Mouse (Mus musculus): Measurements from ENCODE around the gene Tas2r102. TPM values are rescaled to one million over a fixed set of nuclear protein-coding genes. Genes with fewer than 3 reads are reported as not detected.

Tas2r102 gene
- polyA plus RNA-seq (2016; fragmentation: Nextera tagmentation; extraction: Ambion mirVana) = not detected in 2 replicates

GRCm38 (mm10) chr6:132761831-132762230 lies at the start of gene Tas2r102:
Tas2r102 (plus strand) TSS chr6:132762131.
- H3K9ac ChIP-seq (replicated peaks) = no peak within 1 kb of the TSS
- no peak for ATAC-seq (ENCODE audit: low FRiP score, low read depth)
- H3K4me3 ChIP-seq = no peak within 1 kb of the TSS
- no peaks in the 10 kb centered on the region for H3K27me3 ChIP-seq
- no peaks in the 10 kb centered on the region for H3K36me3 ChIP-seq
- WGBS = 95% methylated on average over 2 of the region's 2 CpGs
- no peak within 1 kb of the TSS for H3K4me2 ChIP-seq (replicated peaks)
- no peaks in the 10 kb centered on the region for H3K9me3 ChIP-seq
- H3K27ac ChIP-seq (replicated peaks) = no peak within 1 kb of the TSS
- H3K4me1 ChIP-seq = no peaks in the 10 kb centered on the region

DNA sequence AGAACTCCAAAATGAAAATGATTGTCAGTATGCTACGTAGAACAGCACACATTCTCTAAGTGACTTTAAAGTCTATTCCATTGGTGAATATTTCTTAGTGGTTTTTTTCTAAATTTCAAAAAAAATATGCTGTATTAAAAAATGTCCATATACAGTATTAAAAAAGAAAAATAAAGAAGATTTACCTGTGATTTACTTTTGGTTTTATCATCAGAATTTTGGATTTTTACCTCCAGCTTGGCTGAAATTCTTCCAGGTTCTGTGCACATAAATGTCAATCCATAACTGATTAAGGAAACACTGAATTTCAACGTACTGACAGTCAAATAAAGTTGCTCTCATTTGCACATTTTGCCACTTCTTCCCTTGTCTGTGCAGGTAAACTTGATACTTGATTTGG lies 24.0 kb upstream of the Tas2r102 start, which contains the start of gene Tas2r115:
TSS of gene Tas2r115 (minus strand) at position 101 of the 400 bp plus-strand sequence.
- H3K9me3 ChIP-seq = no peaks in the 10 kb centered on the region
- no peaks in the 10 kb centered on the region for H3K4me1 ChIP-seq
- H3K36me3 ChIP-seq = no peaks in the 10 kb centered on the region
- ATAC-seq (ENCODE audit: low FRiP score, low read depth) = no peak
- H3K4me3 ChIP-seq = no peak within 1 kb of the TSS
- 76% methylated on average over 2 of the region's 2 CpGs for whole genome bisulfite sequencing
- H3K4me2 ChIP-seq (replicated peaks) = no peak within 1 kb of the TSS
- H3K9ac ChIP-seq (replicated peaks) = no peak within 1 kb of the TSS
- no peak within 1 kb of the TSS for H3K27ac ChIP-seq (replicated peaks)
- H3K27me3 ChIP-seq = no peaks in the 10 kb centered on the region

DNA sequence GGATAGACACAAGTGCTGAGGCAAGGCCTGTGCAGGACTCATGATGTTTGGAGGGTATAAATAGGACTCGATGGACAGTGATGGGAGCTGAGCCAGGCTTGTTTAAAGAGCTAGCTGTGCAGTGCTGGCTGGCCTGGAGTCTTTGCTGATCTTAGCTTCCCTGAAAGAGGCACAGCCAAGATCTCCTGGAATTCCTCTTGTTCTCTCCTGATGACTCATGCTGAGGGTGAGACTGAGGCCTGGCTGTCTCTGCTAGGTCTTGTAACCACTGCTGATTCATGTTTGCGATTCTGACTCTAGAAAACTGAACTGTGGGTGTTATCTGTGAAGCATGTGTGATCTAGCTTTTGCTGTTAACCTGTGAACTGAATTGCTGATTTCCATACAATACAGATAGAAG lies 11.7 kb upstream of the Tas2r102 start:
- Histone ChIP-seq H3K4me2 (replicated peaks) (no peak overlapping the region), H3K9me3 (no peaks in the 10 kb centered on the region), H3K4me3 (no peak overlapping the region), H3K9ac (replicated peaks) (no peak overlapping the region), H3K27ac (replicated peaks) (no peak overlapping the region), H3K4me1 (no peaks in the 10 kb centered on the region), H3K36me3 (no peaks in the 10 kb centered on the region), H3K27me3 (no peaks in the 10 kb centered on the region)
- 83% methylated on average over 2 of the region's 2 CpGs for WGBS
- ATAC-seq (ENCODE audit: low FRiP score, low read depth) = no peak

DNA sequence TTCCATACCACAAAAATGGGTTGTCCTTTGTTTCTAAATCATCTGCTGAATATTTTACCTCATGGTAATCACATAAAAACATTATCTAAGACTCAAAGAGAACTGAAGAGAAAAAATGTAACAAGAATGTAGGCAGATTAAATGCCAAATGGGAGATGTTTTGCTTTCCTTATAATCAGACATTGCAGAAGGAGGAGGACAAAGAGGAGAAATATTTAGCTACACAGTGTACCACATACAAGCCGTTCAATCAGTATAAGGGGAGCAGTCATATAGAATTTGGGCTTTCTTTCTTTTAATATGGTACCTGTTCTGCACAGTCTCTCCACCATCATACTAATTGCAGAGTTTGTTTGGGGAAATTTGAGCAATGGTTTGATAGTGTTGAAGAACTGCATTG lies 7.5 kb upstream of the Tas2r102 start, which contains the start of gene Tas2r124:
TSS of gene Tas2r124 (plus strand) at position 301 of the 400 bp plus-strand sequence.
- Histone ChIP-seq H3K9ac (replicated peaks) (no peak within 1 kb of the TSS), H3K4me3 (no peak within 1 kb of the TSS), H3K4me1 (no peaks in the 10 kb centered on the region), H3K27ac (replicated peaks) (no peak within 1 kb of the TSS), H3K4me2 (replicated peaks) (no peak within 1 kb of the TSS), H3K36me3 (no peaks in the 10 kb centered on the region), H3K9me3 (no peaks in the 10 kb centered on the region), H3K27me3 (no peaks in the 10 kb centered on the region)
- ATAC-seq (ENCODE audit: low FRiP score, low read depth) = no peak
- WGBS = 80% methylated on average over 1 of the region's 1 CpGs

DNA sequence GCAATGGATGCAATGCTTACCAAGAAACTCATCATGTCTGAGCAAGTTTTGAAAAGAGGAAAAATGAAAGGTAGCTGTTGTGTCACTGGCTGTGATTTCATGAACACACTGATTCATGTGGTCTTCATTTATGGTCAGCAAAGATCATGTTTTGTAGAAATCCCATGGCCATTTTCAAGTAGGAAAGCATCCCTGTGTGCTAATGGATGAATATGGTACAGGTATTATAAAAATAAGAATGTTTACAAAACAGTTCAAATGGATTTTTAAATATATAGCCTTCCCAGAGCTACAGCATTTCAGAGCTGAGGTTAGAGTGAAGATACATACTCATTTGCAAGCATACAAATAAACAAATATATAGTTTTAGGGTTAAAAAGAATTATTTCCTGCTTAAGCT lies 16.1 kb downstream of the Tas2r102 start, which contains the start of gene Tas2r136:
TSS of gene Tas2r136 (minus strand) at position 101 of the 400 bp plus-strand sequence.
- no peak for ATAC-seq (ENCODE audit: low FRiP score, low read depth)
- Histone ChIP-seq H3K27ac (replicated peaks) (no peak within 1 kb of the TSS), H3K36me3 (no peaks in the 10 kb centered on the region), H3K4me1 (no peaks in the 10 kb centered on the region), H3K9ac (replicated peaks) (no peak within 1 kb of the TSS), H3K27me3 (no peaks in the 10 kb centered on the region), H3K9me3 (no peaks in the 10 kb centered on the region), H3K4me3 (no peak within 1 kb of the TSS), H3K4me2 (replicated peaks) (no peak within 1 kb of the TSS)

DNA sequence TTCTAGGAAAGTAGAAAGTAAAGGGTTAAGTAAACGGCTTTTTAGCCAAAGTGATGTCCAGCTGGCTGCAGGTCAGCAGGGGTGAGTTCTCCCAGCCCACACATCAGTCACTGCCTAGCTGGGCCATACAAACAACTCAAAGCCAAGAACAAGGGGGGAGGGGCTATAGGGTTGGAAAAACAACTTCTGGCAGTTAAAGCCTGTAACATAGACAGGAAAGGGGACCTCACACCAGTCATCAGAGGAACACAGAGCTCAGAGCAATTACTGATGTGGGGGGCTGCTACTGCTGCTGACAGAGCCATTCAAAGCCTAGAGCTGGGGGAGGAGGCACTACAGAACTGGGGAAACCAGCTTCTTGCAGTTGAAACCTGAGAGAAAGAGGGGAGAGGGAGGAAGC lies 33.5 kb downstream of the Tas2r102 start:
- H3K27ac ChIP-seq (replicated peaks) = no peak overlapping the region
- no peaks in the 10 kb centered on the region for H3K27me3 ChIP-seq

DNA sequence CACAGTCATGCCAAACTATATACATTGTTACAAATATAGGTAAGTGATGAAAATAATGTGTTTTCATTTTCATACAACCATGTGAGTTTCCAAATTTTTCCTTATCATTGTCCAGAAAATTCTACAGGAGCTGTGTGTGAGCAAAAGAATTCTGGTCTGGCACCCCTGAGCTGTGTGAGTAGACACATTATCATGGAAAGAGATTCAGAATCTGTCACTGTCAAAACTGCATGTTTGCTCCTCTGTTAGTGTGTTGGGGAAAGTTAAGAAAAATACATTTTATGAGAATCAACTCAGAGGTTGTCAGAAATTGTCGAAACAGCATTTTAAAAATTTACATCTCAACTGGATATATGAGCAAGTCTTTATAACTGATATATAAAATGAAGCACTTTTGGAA lies 40.6 kb downstream of the Tas2r102 start, which contains the start of gene Tas2r117:
TSS of gene Tas2r117 (plus strand) at position 301 of the 400 bp plus-strand sequence.
- H3K27me3 ChIP-seq = no peaks in the 10 kb centered on the region
- no peak within 1 kb of the TSS for H3K4me2 ChIP-seq (replicated peaks)
- no peak for ATAC-seq (ENCODE audit: low FRiP score, low read depth)
- H3K27ac ChIP-seq (replicated peaks) = no peak within 1 kb of the TSS
- H3K36me3 ChIP-seq = no peaks in the 10 kb centered on the region
- H3K9ac ChIP-seq (replicated peaks) = no peak within 1 kb of the TSS
- H3K4me1 ChIP-seq = no peaks in the 10 kb centered on the region
- no peaks in the 10 kb centered on the region for H3K9me3 ChIP-seq
- WGBS = 76% methylated on average over 1 of the region's 1 CpGs
- no peak within 1 kb of the TSS for H3K4me3 ChIP-seq

More for the DNA sequence above, 33.5 kb downstream of the Tas2r102 start:
- Histone ChIP-seq H3K4me3 (no peak overlapping the region), H3K9ac (replicated peaks) (no peak overlapping the region), H3K9me3 (0 out of 2 replicates have a peak, but pooled peaks cover 19% of the 10 kb centered on the region), H3K4me2 (replicated peaks) (no peak overlapping the region), H3K36me3 (no peaks in the 10 kb centered on the region), H3K4me1 (no peaks in the 10 kb centered on the region)
- WGBS = 58% methylated on average over 1 of the region's 1 CpGs
- ATAC-seq (ENCODE audit: low FRiP score, low read depth) = no peak

Other genes with a start within 250 kb of the Tas2r102 start
- gene Prh1, start 192.3 kb upstream of the Tas2r102 start, polyA plus RNA-seq (2016; fragmentation: Nextera tagmentation; extraction: Ambion mirVana) = not detected in 2 replicates
- gene Prp2, start 166.2 kb upstream of the Tas2r102 start, polyA plus RNA-seq (2016; fragmentation: Nextera tagmentation; extraction: Ambion mirVana) = not detected in 2 replicates
- gene A630073D07Rik, start 110.6 kb upstream of the Tas2r102 start, polyA plus RNA-seq (2016; fragmentation: Nextera tagmentation; extraction: Ambion mirVana) = not detected in 2 replicates
- gene Tas2r120, start 105.2 kb upstream of the Tas2r102 start, polyA plus RNA-seq (2016; fragmentation: Nextera tagmentation; extraction: Ambion mirVana) = not detected in 2 replicates
- not detected in 2 replicates for gene Tas2r121, start 61.1 kb upstream of the Tas2r102 start, polyA plus RNA-seq (2016; fragmentation: Nextera tagmentation; extraction: Ambion mirVana)
- not detected in 2 replicates for gene Tas2r122, start 50.2 kb upstream of the Tas2r102 start, polyA plus RNA-seq (2016; fragmentation: Nextera tagmentation; extraction: Ambion mirVana)
- not detected in 2 replicates for gene Tas2r115, start 24.1 kb upstream of the Tas2r102 start, polyA plus RNA-seq (2016; fragmentation: Nextera tagmentation; extraction: Ambion mirVana)
- not detected in 2 replicates for gene Tas2r124, start 7.4 kb upstream of the Tas2r102 start, polyA plus RNA-seq (2016; fragmentation: Nextera tagmentation; extraction: Ambion mirVana)
- gene Tas2r136, start 16.0 kb downstream of the Tas2r102 start, polyA plus RNA-seq (2016; fragmentation: Nextera tagmentation; extraction: Ambion mirVana) = not detected in 2 replicates
- gene Tas2r117, start 40.7 kb downstream of the Tas2r102 start, polyA plus RNA-seq (2016; fragmentation: Nextera tagmentation; extraction: Ambion mirVana) = not detected in 2 replicates
- gene Tas2r123, start 85.0 kb downstream of the Tas2r102 start, polyA plus RNA-seq (2016; fragmentation: Nextera tagmentation; extraction: Ambion mirVana) = not detected in 2 replicates
- not detected in 2 replicates for gene Tas2r116, start 93.3 kb downstream of the Tas2r102 start, polyA plus RNA-seq (2016; fragmentation: Nextera tagmentation; extraction: Ambion mirVana)
- not detected in 2 replicates for gene Tas2r110, start 105.9 kb downstream of the Tas2r102 start, polyA plus RNA-seq (2016; fragmentation: Nextera tagmentation; extraction: Ambion mirVana)
- not detected in 2 replicates for gene Tas2r113, start 130.9 kb downstream of the Tas2r102 start, polyA plus RNA-seq (2016; fragmentation: Nextera tagmentation; extraction: Ambion mirVana)
- not detected in 2 replicates for gene Tas2r125, start 147.5 kb downstream of the Tas2r102 start, polyA plus RNA-seq (2016; fragmentation: Nextera tagmentation; extraction: Ambion mirVana)
- gene Tas2r129, start 189.0 kb downstream of the Tas2r102 start, polyA plus RNA-seq (2016; fragmentation: Nextera tagmentation; extraction: Ambion mirVana) = not detected in 2 replicates
- not detected in 2 replicates for gene Tas2r131, start 195.8 kb downstream of the Tas2r102 start, polyA plus RNA-seq (2016; fragmentation: Nextera tagmentation; extraction: Ambion mirVana)
- not detected in 2 replicates for gene Tas2r109, start 218.8 kb downstream of the Tas2r102 start, polyA plus RNA-seq (2016; fragmentation: Nextera tagmentation; extraction: Ambion mirVana)

Data from midbrain, embryonic 12.5 days (tissue).